Mouse (Mus musculus): ENCODE measurements around the gene Atg4c. TPM values are rescaled to one million over a fixed set of nuclear protein-coding genes. Genes with fewer than 3 reads are reported as not detected.

Gene Atg4c
- polyA plus RNA-seq, 1 experiment from 2014 or later: 18.5 TPM

- ATAC-seq (ENCODE audit: low FRiP score, low read depth): no peak
- Histone ChIP-seq H3K4me1 (no peaks in the 10 kb centered on the region), H3K27ac (no peak overlapping the region), H3K9me3 (no peaks in the 10 kb centered on the region), H3K27me3 (no peaks in the 10 kb centered on the region), H3K4me2 (replicated peaks) (no peak overlapping the region), H3K4me3 (no peak overlapping the region), H3K9ac (no peak overlapping the region), H3K36me3 (peaks cover 32% of the 10 kb centered on the region)
- WGBS: 88% methylated on average over 8 of the region's 8 CpGs
Measured at GRCm38 (mm10) chr4:99229371-99229770, 35.6 kb downstream of the Atg4c start.

- no peak overlapping the region for H3K9ac ChIP-seq
- H3K4me2 ChIP-seq (replicated peaks): no peak overlapping the region
- H3K27ac ChIP-seq: no peak overlapping the region
- ATAC-seq (ENCODE audit: low FRiP score, low read depth): no peak; the same call in 1 of the 2 replicates
- no peaks in the 10 kb centered on the region for H3K4me1 ChIP-seq
- peaks cover 16% of the 10 kb centered on the region for H3K36me3 ChIP-seq
- 91% methylated on average over 8 of the region's 8 CpGs for WGBS
- no peaks in the 10 kb centered on the region for H3K9me3 ChIP-seq
- H3K27me3 ChIP-seq: no peaks in the 10 kb centered on the region
- H3K4me3 ChIP-seq: no peak overlapping the region
Measured at GRCm38 (mm10) chr4:99235203-99235856, 41.6 kb downstream of the Atg4c start.

GRCm38 (mm10) chr4:99238305-99238704 is 44.6 kb downstream of the Atg4c start:
- Histone ChIP-seq H3K9ac (no peak overlapping the region), H3K9me3 (no peaks in the 10 kb centered on the region), H3K27ac (no peak overlapping the region), H3K4me1 (no peaks in the 10 kb centered on the region), H3K4me2 (replicated peaks) (no peak overlapping the region), H3K4me3 (no peak overlapping the region), H3K27me3 (no peaks in the 10 kb centered on the region), H3K36me3 (peaks cover 19% of the 10 kb centered on the region)
- no peak for ATAC-seq (ENCODE audit: low FRiP score, low read depth)
- 95% methylated on average over 2 of the region's 2 CpGs for WGBS

GRCm38 (mm10) chr4:99241674-99242073 is 47.9 kb downstream of the Atg4c start:
- Histone ChIP-seq H3K36me3 (peaks cover 19% of the 10 kb centered on the region), H3K9me3 (no peaks in the 10 kb centered on the region), H3K4me2 (replicated peaks) (no peak overlapping the region), H3K4me1 (no peaks in the 10 kb centered on the region), H3K27ac (no peak overlapping the region), H3K4me3 (no peak overlapping the region), H3K27me3 (no peaks in the 10 kb centered on the region), H3K9ac (no peak overlapping the region)
- WGBS: 53% methylated on average over 5 of the region's 5 CpGs
- no peak for ATAC-seq (ENCODE audit: low FRiP score, low read depth)

- Histone ChIP-seq H3K4me3 (no peak overlapping the region), H3K27me3 (no peaks in the 10 kb centered on the region), H3K36me3 (peaks cover 5% of the 10 kb centered on the region; the same call in 1 of the 2 replicates), H3K9ac (no peak overlapping the region), H3K4me1 (no peaks in the 10 kb centered on the region), H3K9me3 (no peaks in the 10 kb centered on the region), H3K27ac (no peak overlapping the region), H3K4me2 (replicated peaks) (no peak overlapping the region)
- no peak for ATAC-seq (ENCODE audit: low FRiP score, low read depth)
- WGBS: 95% methylated on average over 3 of the region's 3 CpGs
Measured at GRCm38 (mm10) chr4:99249358-99249757, 55.6 kb downstream of the Atg4c start.

GRCm38 (mm10) chr4:99249826-99250225 is 56.1 kb downstream of the Atg4c start:
- H3K9me3 ChIP-seq: no peaks in the 10 kb centered on the region
- no peak overlapping the region for H3K27ac ChIP-seq
- H3K4me3 ChIP-seq: no peak overlapping the region
- H3K36me3 ChIP-seq: peaks cover 8% of the 10 kb centered on the region; the same call in 1 of the 2 replicates
- 95% methylated on average over 8 of the region's 8 CpGs for WGBS
- H3K9ac ChIP-seq: no peak overlapping the region
- ATAC-seq (ENCODE audit: low FRiP score, low read depth): no peak
- H3K4me2 ChIP-seq (replicated peaks): no peak overlapping the region
- no peaks in the 10 kb centered on the region for H3K27me3 ChIP-seq
- H3K4me1 ChIP-seq: no peaks in the 10 kb centered on the region

- Histone ChIP-seq H3K4me1 (no peaks in the 10 kb centered on the region), H3K4me2 (replicated peaks) (no peak overlapping the region), H3K27me3 (no peaks in the 10 kb centered on the region), H3K9ac (no peak overlapping the region), H3K27ac (no peak overlapping the region), H3K9me3 (no peaks in the 10 kb centered on the region), H3K4me3 (no peak overlapping the region), H3K36me3 (peaks cover 10% of the 10 kb centered on the region; the same call in 1 of the 2 replicates)
- 93% methylated on average over 11 of the region's 11 CpGs for WGBS
- no peak for ATAC-seq (ENCODE audit: low FRiP score, low read depth)
Measured at GRCm38 (mm10) chr4:99252957-99253356, 59.2 kb downstream of the Atg4c start.

- Histone ChIP-seq H3K4me2 (replicated peaks) (no peak overlapping the region), H3K36me3 (no peaks in the 10 kb centered on the region), H3K4me1 (peaks cover 7% of the 10 kb centered on the region), H3K4me3 (no peak overlapping the region), H3K9ac (no peak overlapping the region), H3K27me3 (no peaks in the 10 kb centered on the region), H3K27ac (no peak overlapping the region), H3K9me3 (no peaks in the 10 kb centered on the region)
- no peak for ATAC-seq (ENCODE audit: low FRiP score, low read depth)
- WGBS: 80% methylated on average over 2 of the region's 2 CpGs
Measured at GRCm38 (mm10) chr4:99263191-99263590, 69.5 kb downstream of the Atg4c start.

- WGBS: 51% methylated on average over 11 of the region's 11 CpGs
- Histone ChIP-seq H3K27ac (no peak overlapping the region), H3K4me2 (replicated peaks) (no peak overlapping the region), H3K9me3 (no peaks in the 10 kb centered on the region), H3K4me3 (no peak overlapping the region), H3K36me3 (no peaks in the 10 kb centered on the region; the same call in 1 of the 2 replicates), H3K27me3 (no peaks in the 10 kb centered on the region), H3K9ac (no peak overlapping the region), H3K4me1 (peaks cover 7% of the 10 kb centered on the region)
- ATAC-seq (ENCODE audit: low FRiP score, low read depth): no peak
Measured at GRCm38 (mm10) chr4:99263663-99264062, 69.9 kb downstream of the Atg4c start.

GRCm38 (mm10) chr4:99266843-99267445 is 73.2 kb downstream of the Atg4c start:
- WGBS: 78% methylated on average over 10 of the region's 10 CpGs
- Histone ChIP-seq H3K4me1 (peaks cover 3% of the 10 kb centered on the region; the same call in 1 of the 2 replicates), H3K4me3 (no peak overlapping the region), H3K27me3 (no peaks in the 10 kb centered on the region), H3K4me2 (replicated peaks) (no peak overlapping the region), H3K36me3 (peaks cover 11% of the 10 kb centered on the region; the same call in 1 of the 2 replicates), H3K9ac (no peak overlapping the region), H3K9me3 (0 out of 2 replicates have a peak, but pooled peaks cover 5% of the 10 kb centered on the region), H3K27ac (no peak overlapping the region)
- no peak for ATAC-seq (ENCODE audit: low FRiP score, low read depth)

- Histone ChIP-seq H3K4me2 (replicated peaks) (no peak overlapping the region), H3K27ac (no peak overlapping the region), H3K4me1 (no peaks in the 10 kb centered on the region), H3K4me3 (no peak overlapping the region), H3K36me3 (peaks cover 11% of the 10 kb centered on the region; the same call in 1 of the 2 replicates), H3K27me3 (no peaks in the 10 kb centered on the region), H3K9ac (no peak overlapping the region), H3K9me3 (peaks cover 5% of the 10 kb centered on the region; the same call in 1 of the 2 replicates)
- WGBS: 51% methylated on average over 9 of the region's 9 CpGs
- no peak for ATAC-seq (ENCODE audit: low FRiP score, low read depth)
Measured at GRCm38 (mm10) chr4:99272860-99273259, 79.1 kb downstream of the Atg4c start.

- Histone ChIP-seq H3K4me3 (no peak overlapping the region), H3K36me3 (peaks cover 11% of the 10 kb centered on the region; the same call in 1 of the 2 replicates), H3K4me2 (replicated peaks) (no peak overlapping the region), H3K27ac (no peak overlapping the region), H3K9me3 (peaks cover 5% of the 10 kb centered on the region; the same call in 1 of the 2 replicates), H3K27me3 (no peaks in the 10 kb centered on the region), H3K4me1 (no peaks in the 10 kb centered on the region), H3K9ac (no peak overlapping the region)
- 93% methylated on average over 3 of the region's 3 CpGs for WGBS
- ATAC-seq (ENCODE audit: low FRiP score, low read depth): no peak
Measured at GRCm38 (mm10) chr4:99273466-99273865, 79.7 kb downstream of the Atg4c start.
